ENCODE assay signal across 17 mouse cellular contexts in the genomic region with DNA sequence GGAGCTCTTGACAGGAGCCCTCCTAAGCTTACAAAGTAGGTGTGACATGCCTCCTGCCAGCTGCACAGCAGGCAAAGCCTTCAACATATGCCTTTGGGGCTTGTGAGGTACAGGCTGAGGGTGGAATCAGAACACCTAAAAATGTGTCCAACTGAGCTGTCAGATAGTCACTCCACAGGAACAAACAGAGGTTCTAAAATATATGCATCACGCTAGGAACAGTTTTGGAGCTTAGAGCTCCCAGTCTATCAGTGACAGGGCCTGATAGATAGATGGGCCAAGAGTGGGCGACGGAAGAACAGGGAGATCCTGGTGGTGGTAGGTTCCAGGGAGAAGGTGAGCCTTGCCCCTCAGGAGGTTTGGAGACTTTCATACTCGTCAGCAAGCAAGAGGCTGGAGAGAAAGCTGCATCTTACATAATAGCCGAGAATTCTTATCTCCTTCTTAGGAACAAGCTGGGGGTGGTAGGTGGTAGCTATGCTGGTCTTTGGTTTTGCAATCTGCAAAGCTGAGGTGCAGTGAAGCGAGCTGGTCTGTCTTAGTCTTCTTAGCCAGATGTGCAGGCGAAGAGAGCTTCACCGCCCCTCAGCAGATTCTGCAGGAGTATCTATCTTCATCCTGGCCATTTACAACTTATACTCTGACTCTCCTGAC.
DNase-seq lines count a peak whose midpoint lies in the region; ATAC-seq and TF ChIP-seq lines count a peak whose summit lies in the region.
"Had no signal": no experiment of that assay in that cellular context is flagged by ENCODE, and none has a peak within 500 bp of the region (broad histone marks: within the 10 kb centered on the region; RNA-seq: fewer than 3 reads in every experiment).

No protein-coding gene starts in this region.

- no peaks in the 10 kb centered on the region for H3K36me3 ChIP-seq in forebrain, embryonic 14.5 days (ENCODE audit: control insufficient read depth, insufficient read depth, low read length)
- no peaks in the 10 kb centered on the region for H3K36me3 ChIP-seq in liver, embryonic 11.5 days (ENCODE audit: control insufficient read depth, insufficient read depth, low read length)
- H3K36me3 ChIP-seq: embryonic facial prominence, embryonic 12.5 days; limb, embryonic 15.5 days; neural tube, embryonic 13.5 days had no signal

- DNase-seq in layer of hippocampus, adult 2 months (ENCODE audit: low spot score in 2 of 2): peak in 1 of 2 experiments; percentile 21
- DNase-seq in layer of hippocampus, postnatal 14 days (ENCODE audit: low spot score in 2 of 2): no peak
- peak; percentile 92 for DNase-seq in brain, adult 2 months (ENCODE audit: low read depth, low spot score)
- peak; percentile 26 to 42 for DNase-seq in frontal cortex, postnatal 25 days (ENCODE audit: low spot score in 2 of 2)
- no peak for DNase-seq in kidney, adult 18-20 months
- DNase-seq in forebrain, embryonic 14.5 days (ENCODE audit: low spot score): no peak
- no peak for DNase-seq in liver, embryonic 11.5 days (ENCODE audit: low spot score)
- DNase-seq: adrenal gland, postnatal 36 days; cerebellum, postnatal 36 days; lung, adult 18-20 months had no signal

- no peak overlapping the region for H3K9ac ChIP-seq in forebrain, embryonic 14.5 days (ENCODE audit: low read length)
- H3K9ac ChIP-seq in liver, embryonic 11.5 days (ENCODE audit: low read depth, low read length): no peak overlapping the region
- H3K9ac ChIP-seq: embryonic facial prominence, embryonic 12.5 days; limb, embryonic 15.5 days; neural tube, embryonic 13.5 days had no signal

- no peak for TF ChIP-seq POLR2A in olfactory bulb, adult 2 months (IDR thresholded peaks at IDR 0.05; ENCODE audit: insufficient read depth, low read depth, low read length)

- no peaks in the 10 kb centered on the region for H3K9me3 ChIP-seq in forebrain, embryonic 14.5 days (replicated peaks; ENCODE audit: control insufficient read depth, low read length)
- no peaks in the 10 kb centered on the region for H3K9me3 ChIP-seq in liver, embryonic 11.5 days (ENCODE audit: control insufficient read depth, low read length)
- H3K9me3 ChIP-seq: embryonic facial prominence, embryonic 12.5 days; limb, embryonic 15.5 days; neural tube, embryonic 13.5 days had no signal

- no peaks in the 10 kb centered on the region for H3K27me3 ChIP-seq in forebrain, embryonic 14.5 days (replicated peaks; ENCODE audit: control insufficient read depth, insufficient read depth, low read length)
- no peaks in the 10 kb centered on the region for H3K27me3 ChIP-seq in liver, embryonic 11.5 days (replicated peaks; ENCODE audit: control insufficient read depth, insufficient read depth, low read length)
- H3K27me3 ChIP-seq: embryonic facial prominence, embryonic 12.5 days; limb, embryonic 15.5 days; neural tube, embryonic 13.5 days had no signal

- no peak; the same call in 1 of the 2 replicates for TF ChIP-seq CTCF in layer of hippocampus, adult 2 months (conservative IDR thresholded peaks at IDR 0.05)
- TF ChIP-seq CTCF in olfactory bulb, adult 2 months (IDR thresholded peaks at IDR 0.05; ENCODE audit: insufficient read depth, low read depth, low read length): no peak

- peaks cover 15% of the 10 kb centered on the region for H3K4me1 ChIP-seq in olfactory bulb, adult 2 months (ENCODE audit: control insufficient read depth, insufficient read depth, low read length)
- 0 out of 2 replicates have a peak, but pooled peaks cover 4% of the 10 kb centered on the region for H3K4me1 ChIP-seq in forebrain, embryonic 14.5 days (ENCODE audit: control insufficient read depth, insufficient read depth, low read length)
- 0 out of 2 replicates have a peak, but pooled peaks cover 2% of the 10 kb centered on the region for H3K4me1 ChIP-seq in liver, embryonic 11.5 days (replicated peaks; ENCODE audit: control insufficient read depth, insufficient read depth, low read length)
- H3K4me1 ChIP-seq: embryonic facial prominence, embryonic 12.5 days had no signal

- no peak for ATAC-seq in forebrain, embryonic 14.5 days
- ATAC-seq in liver, embryonic 11.5 days (replicated peaks; ENCODE audit: low FRiP score): no peak
- ATAC-seq: activated CD4-positive, CD25-positive, alpha-beta regulatory T cell, adult 4 months; inflammation-experienced regulatory T-cells, adult 6 months had no signal

- H3K4me2 ChIP-seq in forebrain, embryonic 14.5 days (ENCODE audit: low read length): no peak overlapping the region
- H3K4me2 ChIP-seq in liver, embryonic 11.5 days: no peak overlapping the region
- H3K4me2 ChIP-seq: embryonic facial prominence, embryonic 12.5 days; limb, embryonic 15.5 days; neural tube, embryonic 13.5 days had no signal

- no peak overlapping the region for H3K4me3 ChIP-seq in layer of hippocampus, adult 2 months
- no peak overlapping the region for H3K4me3 ChIP-seq in olfactory bulb, adult 2 months (ENCODE audit: insufficient read depth, low read depth, low read length)
- H3K4me3 ChIP-seq in forebrain, embryonic 14.5 days (ENCODE audit: low read depth, low read length): no peak overlapping the region
- no peak overlapping the region for H3K4me3 ChIP-seq in liver, embryonic 11.5 days (ENCODE audit: low read depth, low read length)
- H3K4me3 ChIP-seq: embryonic facial prominence, embryonic 12.5 days; limb, embryonic 15.5 days; megakaryocyte, embryonic 14.5 days; neural tube, embryonic 13.5 days had no signal

- WGBS in olfactory bulb, adult 2 months: 63% methylated on average over 8 of the region's 8 CpGs
- 89% methylated on average over 8 of the region's 8 CpGs for WGBS in forebrain, embryonic 14.5 days
- WGBS in liver, embryonic 11.5 days: 62% methylated on average over 8 of the region's 8 CpGs

- peak overlapping the region; percentile 57; the same call in 1 of the 2 replicates for H3K27ac ChIP-seq in layer of hippocampus, adult 2 months
- peak overlapping the region; percentile 24 for H3K27ac ChIP-seq in olfactory bulb, adult 2 months (ENCODE audit: insufficient read depth, low read depth, low read length)
- H3K27ac ChIP-seq in forebrain, embryonic 14.5 days (ENCODE audit: low read depth, low read length): no peak overlapping the region
- H3K27ac ChIP-seq in liver, embryonic 11.5 days (ENCODE audit: low read depth, low read length): no peak overlapping the region
- H3K27ac ChIP-seq: embryonic facial prominence, embryonic 12.5 days; neural tube, embryonic 13.5 days had no signal

Comparison
In these comparisons a context has a peak if more than half of its experiments do, and no peak if none do; other contexts are left out.
1. DNase-seq: peak in brain, adult 2 months (single experiment) and frontal cortex, postnatal 25 days (2 of 2); none in layer of hippocampus, postnatal 14 days (0 of 2), kidney, adult 18-20 months (single experiment), forebrain, embryonic 14.5 days (single experiment) and liver, embryonic 11.5 days (single experiment).
2. H3K27ac ChIP-seq: peak in layer of hippocampus, adult 2 months (single experiment) and olfactory bulb, adult 2 months (single experiment); none in forebrain, embryonic 14.5 days (single experiment) and liver, embryonic 11.5 days (single experiment).